Mouse (Mus musculus) layer of hippocampus, adult 8-10 months (tissue): ENCODE data around the gene 4930415O20Rik. TPM values are rescaled to one million over a fixed set of nuclear protein-coding genes. Genes with fewer than 3 reads are reported as not detected.

Experiments
- DNase-seq, 2 experiments: peaks; one replicate each; pipeline ENCODE4 v3.0.0; 2022; ENCODE audit warnings: low spot score in 2 of 2
- total RNA-seq, 4 experiments: library from RNA; stranded (reverse); gene quantifications; 2 replicates each; pipeline ENCODE4 v1.2.4; 2022

4930415O20Rik gene
- total RNA-seq, 4 experiments from 2014 or later = not detected

DNA sequence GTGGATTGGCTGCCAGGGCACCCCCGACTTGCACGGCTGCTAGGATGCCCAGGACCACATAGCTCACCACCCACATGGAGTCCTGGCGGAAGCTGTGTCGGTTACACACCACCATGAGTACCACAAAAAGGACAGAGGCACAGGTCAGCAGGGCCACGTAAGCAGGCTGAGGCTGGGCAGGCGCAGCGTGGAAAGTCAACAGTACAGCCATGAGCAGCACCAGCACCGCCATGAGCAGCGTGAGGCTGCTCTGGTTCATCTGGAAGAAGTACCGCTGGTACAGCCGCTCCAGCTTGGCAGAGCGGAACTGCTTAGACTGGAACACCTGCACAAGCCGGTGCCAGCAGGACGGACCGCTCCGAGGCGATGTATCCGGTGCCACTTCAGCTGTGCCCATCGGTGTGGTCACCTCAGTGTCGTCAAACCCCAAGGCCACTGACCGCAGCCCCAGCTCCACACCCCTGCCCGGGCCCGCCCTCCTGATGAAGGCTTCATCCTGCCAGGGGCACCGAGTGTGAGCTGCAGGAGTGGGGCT, 33.3 kb downstream of the 4930415O20Rik start:
- no peak for DNase-seq

DNA sequence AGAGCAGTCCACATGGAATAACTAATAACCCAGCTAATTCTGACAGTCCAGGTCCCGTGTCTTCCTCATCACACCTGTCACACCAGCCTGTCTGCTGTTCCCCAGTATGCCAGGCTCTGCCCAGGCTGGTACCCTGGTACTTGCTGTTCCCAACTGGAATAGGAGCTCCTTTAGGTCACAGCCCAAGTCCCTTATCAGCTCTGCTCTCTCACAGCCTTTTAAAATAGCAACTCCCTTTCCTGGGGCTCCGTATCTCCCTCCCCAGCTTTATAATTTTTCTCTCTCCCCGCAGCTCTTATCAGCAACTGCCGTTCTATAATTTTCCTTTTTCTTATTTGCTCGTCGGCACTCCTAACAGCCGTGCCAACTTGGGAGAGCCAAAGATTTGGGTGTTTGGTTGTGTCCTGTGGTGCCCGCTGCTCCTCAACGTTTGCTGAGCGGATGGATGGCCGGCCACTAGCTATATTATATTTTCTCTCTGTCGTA, 35.3 kb downstream of the 4930415O20Rik start:
- DNase-seq = no peak

DNA sequence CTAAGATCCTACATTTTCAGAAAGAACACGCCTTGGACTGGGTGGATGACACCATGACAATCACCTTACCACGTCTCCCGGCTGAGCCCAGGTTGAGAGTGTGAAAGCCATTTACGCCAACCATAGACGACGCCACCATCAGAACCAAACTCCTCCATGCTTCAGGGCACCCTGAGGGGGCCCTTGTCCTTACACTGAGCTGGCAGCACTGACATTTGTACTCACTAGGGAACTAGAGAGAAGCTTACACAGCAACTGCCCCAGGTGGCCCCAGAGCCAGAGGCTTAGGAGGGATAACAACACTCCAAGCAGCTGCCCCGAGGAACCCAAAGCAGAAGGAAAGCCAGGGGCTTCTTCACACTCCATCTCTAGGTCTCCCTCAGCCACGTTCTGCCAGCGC, 35.9 kb downstream of the 4930415O20Rik start:
- no peak for DNase-seq

DNA sequence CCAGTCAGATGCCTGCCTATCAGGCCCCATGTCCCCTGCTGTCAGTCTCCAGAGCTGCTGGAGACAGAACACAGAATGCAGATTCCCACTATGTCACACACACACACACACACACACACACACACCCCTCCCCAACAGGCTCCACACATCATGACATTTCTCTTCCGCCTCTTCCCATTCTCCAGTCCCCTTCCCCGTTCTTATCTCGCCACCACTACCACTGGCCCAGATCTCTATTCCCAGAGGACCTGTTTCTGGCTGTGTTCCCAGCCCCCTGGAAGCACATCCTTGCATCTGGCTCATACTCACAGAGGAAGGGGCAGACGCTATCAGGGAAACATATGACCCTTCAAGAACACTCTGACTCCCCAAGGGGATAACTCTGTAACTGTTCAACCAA, 36.8 kb downstream of the 4930415O20Rik start:
- DNase-seq = no peak

DNA sequence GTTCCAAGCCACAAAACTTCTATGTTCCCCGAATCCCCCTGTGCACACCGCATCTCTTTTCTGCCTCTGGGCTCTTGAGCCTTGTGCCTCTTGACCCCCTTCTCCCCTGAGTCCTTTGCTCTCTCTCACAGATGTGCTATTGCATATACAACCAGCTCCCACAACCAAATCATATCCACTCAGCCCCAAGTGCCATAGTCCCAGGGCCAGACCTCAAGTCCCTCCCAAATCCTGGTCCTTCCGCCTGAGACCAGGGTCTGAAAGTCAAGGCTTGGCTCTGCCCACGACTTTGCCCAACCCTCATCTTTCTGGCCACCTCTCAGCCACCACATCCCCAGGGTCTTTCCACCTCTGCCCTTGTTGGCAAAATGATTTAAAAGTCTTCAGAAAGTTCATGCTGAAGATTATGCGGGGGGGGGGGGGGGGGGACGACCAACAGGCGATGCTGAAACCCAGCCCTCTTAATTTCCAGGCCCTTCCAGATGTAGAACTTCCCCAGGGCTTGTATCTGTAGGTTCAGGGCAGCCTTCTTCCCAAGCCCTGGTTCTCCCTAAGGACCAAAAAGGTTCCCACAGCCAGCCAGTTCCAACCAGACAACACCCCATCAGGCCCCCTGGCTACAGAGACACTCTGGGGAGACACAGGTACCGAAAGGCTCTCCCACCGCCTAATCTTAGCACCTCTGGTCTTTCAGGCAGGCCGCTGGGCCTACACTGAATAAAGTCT, 37.4 kb downstream of the 4930415O20Rik start:
- no peak for DNase-seq

DNA sequence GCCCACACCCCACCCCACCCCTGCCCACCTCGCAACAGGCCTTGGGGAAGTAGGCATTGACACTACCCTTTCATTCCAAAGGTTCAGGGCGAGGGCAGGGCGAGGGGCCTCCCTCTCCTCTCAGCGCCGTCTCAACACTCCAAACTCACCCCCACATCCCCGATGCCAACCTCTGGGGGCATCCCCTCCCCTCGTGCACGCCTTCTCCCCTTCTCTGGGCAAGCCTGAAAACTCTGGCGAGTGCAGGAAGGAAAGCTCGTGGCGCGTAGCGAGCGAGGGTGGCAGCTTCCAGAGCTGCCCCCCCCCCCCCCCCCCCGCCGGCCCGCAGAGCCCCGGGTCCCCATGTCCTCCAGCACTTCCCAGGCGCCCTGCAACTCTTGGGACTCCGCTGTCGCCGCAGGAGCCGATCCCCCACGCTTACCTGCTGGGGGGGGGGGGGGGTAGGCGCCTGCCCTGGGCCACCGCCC, 38.0 kb downstream of the 4930415O20Rik start:
- no peak for DNase-seq

DNA sequence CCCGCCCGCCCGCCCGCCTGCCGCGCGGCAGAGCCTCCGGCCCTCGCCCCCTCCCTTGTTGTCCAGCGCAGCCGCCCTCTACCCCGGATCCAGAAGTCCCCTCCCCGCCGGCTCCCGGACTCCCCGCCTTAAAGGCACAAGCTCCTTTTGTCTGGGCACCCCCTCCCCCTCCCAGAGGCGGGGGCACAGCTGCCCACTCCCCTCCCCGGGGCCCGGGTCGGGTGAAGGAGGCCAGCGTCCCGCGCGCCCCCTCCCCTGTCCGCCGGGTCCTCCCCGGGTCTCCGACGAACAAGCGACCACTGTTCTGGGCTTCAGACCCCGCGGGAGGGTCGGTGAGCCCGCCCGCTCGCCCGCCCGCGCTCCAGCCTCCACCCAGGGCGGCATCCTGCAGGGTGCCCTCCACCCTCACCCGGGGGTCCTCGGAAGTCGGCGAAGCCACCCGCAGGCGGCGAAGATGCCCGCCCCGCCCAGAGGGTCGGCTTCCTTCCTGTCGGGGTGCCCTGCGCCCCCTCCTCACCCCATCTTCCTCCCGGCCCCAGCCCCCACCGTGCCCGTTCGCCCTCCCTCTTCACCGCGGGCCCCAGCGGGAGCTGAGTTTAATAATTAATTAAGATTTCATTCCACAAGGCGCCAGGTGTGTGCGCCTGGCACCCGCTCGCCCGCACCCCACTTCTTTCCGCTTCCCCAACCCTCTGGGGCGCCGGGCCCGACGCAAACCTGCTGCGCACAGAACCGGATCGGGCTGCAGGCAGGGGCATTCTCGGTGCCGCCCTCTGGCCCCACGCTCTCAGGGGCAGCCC, 38.7 kb downstream of the 4930415O20Rik start, which contains the start of gene Adcy6:
Gene Adcy6 (minus strand): TSS at position 746 of the 800 bp plus-strand sequence.
- DNase-seq = peak; percentile 51 to 64

DNA sequence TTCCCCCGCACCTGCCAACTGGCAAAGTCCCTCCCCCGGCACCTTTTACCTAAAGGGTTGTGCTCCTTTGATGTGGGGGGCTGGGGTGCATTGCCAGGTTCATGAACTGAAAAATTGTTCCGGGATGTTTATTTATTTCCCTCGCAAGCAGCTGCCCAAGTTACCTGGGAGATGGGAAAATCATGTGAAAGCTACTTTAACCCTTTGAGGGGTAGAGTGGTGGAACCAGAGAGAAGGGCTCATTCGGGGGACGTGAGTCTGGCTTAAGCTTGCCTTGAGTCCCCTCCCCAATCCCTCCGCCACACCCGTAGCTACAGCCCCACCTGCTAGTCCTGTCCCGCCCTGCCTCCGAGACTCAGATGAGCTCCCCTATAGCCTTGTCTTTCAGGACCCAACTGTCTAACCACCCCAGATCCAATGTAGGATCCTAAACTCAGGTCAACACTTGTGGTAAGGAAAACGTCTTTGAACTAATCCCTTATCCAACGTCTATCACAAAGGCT, 39.4 kb downstream of the 4930415O20Rik start:
- no peak for DNase-seq

DNA sequence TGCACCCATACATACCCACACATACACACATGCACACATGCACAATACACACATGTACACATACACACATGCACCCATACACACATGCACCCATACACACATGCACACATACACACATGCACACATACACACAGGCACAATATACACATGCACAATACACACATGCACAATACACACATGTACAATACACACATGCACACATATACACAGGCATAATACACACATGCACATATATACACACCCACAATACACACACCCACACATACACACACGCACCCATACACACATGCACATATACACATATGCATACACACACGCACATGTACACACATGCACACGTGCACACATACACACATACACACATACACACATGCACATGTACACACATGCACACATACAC, 41.4 kb downstream of the 4930415O20Rik start:
- DNase-seq = no peak

DNA sequence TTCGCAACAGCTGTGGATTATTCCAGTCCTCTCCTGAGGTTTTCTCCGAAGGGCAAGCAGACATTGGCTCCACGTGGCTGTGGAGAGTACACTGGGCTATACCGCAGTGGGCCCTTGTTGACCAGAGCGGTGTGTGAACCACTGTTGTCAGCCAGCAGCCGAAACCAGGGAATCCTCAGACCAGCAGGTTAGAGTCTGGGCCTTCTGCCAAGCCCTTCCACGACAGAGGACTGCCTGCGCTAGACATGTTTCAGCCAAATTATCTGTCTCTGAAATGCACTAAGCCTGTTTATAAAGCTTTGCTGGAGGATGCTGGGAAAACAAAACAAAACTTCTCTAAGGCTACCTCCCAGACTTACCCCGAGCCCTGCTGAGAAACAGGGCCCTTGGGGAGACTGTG, 43.7 kb downstream of the 4930415O20Rik start:
- no peak for DNase-seq

DNA sequence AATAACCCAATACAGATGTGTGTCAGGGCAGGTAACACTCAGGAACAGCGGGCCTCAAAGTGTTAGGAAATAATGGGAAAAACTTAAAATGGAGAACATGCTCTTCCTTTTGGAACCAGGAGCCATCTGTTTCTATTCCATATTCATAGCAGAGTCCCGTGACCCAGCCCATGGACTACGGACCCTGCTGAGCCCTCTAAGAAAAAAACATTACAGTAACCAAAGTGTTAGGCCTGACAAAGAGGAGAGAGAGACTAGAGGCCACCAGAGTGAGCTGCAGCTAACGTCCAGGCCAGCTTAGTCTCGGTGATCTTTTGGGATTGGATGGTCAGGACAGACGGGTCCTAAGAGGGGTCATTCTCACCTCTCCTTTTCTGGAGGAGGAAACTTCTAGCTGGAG, 44.2 kb downstream of the 4930415O20Rik start:
- no peak for DNase-seq

DNA sequence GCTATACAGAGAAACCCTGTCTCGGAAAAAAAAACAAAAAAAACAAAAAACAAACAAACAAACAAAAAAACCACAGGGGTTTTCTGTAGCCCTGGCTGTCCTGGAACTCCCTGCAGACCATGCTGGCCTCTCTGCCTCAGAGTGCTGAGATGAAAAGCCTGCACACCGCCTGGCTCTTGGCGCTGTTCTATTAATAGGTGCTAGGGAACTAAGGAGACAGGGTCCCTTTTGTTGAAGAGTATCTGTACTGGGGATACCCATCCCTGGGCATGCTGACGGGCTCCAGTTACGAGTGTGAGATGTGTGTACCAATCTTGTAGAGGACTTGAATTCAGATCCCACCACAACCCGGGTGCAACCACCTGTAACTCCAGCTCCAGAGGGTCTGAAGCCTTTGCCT, 44.9 kb downstream of the 4930415O20Rik start:
- no peak for DNase-seq

DNA sequence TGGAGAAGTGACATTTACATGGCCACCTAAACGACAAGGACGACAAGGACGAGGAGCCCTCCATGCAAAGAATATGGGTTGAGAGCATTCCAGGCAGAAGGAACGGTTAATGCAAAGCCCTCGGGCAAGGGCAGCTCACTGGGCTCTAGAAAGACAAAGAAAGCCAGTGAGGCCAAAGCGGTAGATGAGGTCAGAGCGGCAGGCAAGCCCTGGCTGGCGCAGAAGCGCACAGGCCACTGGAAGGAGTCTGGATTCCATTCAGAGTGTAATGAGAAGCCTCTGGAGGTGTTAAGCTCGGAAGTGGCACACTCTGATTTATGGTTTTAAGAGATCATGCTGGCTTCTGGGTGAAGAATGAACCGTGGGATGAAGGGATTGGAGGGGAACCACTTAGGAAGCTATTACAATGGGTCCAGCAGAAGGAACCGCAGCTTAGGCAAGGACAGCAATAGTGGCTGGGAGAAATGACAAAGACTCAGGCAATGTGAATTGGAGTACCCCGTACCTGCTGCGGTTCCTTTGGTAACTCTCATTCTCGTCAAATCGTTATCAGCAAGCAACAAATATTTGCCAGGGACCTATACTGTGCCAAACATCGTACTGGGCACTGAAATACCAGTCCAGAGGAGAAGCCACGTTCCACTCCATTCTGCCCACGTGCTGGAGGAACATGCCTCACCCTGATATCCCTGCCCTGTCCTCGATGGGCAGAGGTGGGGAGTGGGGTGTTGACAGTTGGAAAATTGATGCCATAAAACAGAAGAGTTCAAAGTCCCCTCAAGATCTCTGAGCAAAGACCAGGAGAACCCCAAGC, 45.8 kb downstream of the 4930415O20Rik start:
- DNase-seq = no peak

DNA sequence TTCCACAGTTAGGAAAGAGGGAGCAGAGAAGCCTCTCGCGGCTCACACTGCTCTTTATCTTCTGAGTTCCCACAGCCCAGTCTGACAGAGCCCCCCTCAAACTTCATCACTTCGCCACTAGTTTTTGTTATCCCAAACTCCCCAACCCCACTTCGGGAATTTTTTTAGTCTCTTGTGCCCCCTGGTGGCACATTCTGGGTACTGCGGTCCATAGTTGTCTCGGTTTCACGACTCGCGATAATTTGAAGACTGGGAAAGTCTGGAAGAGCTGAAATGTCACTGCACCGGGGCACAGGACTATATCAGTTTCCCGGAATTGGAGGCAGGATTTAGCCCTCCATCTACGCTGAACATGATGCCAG, 46.4 kb downstream of the 4930415O20Rik start:
- DNase-seq = peak; percentile 45 to 75

DNA sequence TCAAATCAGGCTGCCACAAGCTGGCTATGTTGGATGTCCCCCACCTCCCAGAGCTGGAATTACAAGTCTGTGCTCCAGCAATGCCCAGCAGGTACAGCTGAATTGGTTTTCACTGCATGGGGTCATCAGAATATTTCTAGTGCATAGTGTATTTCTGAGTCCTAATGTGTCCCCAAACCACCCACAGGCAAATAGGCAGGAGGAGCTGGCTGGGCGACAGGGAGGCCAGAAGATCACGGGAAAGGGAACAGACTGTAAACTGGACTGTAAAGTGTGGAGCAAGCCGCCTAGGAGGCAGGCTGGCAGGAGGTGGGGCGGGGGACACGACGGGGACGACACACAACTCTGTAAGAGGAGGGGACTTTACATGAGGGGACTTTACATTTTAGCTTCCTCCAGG, 51.4 kb downstream of the 4930415O20Rik start:
- DNase-seq = no peak

DNA sequence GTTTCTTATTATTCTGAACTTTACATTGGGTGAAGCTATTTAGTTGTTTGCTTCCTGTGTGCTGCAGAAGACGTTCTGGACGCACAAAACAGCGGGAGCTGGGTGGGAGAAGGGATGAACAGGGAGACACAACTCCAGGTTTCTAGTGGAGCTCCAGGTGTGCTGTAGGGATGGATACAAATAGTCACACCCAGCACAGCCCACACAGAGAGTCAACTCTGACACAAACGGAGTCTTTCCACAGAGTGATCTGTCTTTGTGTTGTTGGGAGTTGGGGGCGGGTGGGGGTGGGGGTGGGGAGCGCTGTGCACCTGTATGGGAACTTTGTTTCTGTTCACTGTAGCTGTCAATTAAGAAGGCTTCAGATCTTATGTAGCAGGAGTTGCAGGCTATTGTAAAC, 51.9 kb downstream of the 4930415O20Rik start:
- DNase-seq = no peak

DNA sequence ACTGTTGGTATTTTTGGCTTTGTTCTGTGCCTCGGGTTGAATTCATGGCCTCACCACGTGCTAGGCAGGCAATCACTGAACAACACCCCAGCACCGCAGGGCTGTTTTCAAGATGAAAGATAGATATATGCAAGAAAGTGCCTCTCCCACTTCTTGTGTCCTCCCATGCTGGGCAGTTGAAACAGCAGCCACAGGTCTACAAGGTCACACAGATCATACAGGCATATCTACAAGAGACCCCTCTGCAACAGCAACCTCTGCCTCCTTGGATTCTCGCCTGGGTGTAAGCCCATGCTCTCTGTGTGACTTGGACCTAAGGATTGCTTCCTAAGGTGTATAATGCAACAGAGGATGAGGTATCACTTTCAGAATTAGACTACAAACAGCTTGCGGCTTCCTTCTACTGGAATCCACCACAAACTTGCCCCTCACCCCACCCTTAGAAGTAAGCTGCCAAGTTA, 52.6 kb downstream of the 4930415O20Rik start:
- no peak for DNase-seq

DNA sequence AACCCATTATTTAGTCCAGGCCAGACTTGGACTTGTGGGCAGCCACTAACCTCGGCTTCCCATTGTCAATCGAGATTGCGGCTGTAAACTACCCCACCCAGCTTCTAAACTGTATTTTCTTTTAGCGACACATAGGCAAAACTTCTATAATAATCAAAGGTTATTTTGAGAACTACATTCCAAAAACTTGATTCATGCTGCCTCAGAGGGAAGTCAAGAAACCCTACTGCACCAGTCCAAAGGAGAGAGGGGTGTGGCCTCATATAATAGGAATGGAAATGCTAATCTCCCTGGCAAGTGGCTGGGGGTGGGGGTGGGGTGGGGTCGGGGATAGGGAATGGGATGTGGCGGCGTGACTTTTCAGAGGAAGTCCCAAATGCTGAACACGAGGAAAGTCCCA, 55.3 kb downstream of the 4930415O20Rik start:
- DNase-seq = no peak

DNA sequence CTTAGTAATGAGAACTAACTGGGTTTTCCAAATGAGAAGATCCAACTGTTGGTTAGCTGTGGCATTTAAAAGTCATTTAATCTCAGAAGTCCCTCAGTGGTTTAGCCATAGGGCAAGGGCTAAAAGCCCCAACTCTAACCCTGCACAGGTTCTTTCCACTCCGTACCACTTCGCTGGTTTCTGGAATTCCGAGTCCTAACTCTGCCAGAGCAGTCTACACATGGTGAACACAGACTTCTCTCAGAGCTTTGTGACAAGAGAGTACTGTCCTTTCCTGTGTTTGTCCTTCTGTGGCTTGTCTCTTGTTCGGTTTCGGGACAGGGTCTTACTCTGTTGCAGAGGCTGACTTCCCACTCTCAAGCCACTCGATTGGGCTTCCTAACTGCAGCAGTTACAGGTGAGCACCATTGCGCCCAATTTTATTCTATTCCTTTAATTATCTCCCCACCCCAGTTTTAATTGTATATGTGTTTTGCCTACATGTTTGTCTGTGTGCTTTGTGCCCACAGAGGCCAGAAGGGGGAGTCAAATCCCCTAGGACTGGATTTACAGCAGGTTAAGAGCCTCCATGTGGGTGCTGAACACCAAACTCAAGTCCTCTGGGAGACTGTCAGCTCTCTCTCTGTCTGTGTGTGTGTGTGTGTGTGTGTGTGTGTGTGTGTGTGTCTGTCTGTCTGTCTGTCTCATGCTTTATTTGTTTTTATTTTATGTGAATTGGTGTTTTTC, 55.8 kb downstream of the 4930415O20Rik start:
- DNase-seq = no peak

DNA sequence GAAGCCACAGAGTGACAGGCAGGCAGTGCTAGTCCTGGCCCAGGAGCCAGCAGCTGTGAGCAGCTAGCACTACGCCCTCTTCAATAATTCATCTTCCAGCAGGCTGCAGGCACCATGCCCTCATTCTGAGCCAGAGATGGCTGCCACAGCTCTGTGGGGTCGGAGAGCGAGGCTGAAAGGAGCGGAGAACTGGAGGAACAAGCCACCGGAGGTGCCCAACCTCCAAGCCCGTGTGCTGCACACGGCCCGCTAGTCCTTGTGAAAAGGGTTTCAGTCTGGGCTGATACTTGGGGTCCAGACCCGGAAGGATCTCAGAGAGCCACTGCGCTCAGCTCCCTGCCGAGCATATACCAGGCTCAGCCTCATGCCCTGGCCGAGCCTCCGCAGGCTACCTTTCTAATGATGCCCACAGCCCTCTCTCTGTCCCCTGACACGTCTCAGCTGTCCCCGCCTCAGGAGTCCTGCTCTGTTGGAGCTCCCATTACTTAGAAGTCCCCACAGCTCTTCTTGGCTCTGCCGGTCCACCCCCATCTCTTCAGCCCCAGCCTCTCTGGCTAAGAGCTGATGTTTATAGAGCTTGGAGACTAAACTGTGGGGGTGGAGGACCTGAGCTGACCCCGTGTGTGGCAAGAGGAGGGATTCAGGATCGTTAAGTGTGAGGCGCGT, 57.9 kb downstream of the 4930415O20Rik start:
- no peak for DNase-seq
